Mouse (Mus musculus) frontal cortex, adult (tissue): ENCODE results near the gene Myo15b.

Experiments used
- ATAC-seq: cut with Nextera tagmentation; 2 replicates; pipeline ENCODE4 v1.9.2; 2017; ENCODE audit warnings: mild to moderate bottlenecking, moderate library complexity, mixed read lengths; ENCODE audit not compliant: low TSS enrichment

The Myo15b gene

GRCm38 (mm10) chr11:115941980-115942379 is 83.8 kb downstream of the Myo15b start:
- no peak for ATAC-seq
